ENCODE assay signal across 35 mouse cellular contexts in genomic region chr16:18762960-18763359, GRCm38 (mm10). TPM values are rescaled to one million over a fixed set of nuclear protein-coding genes. Genes with fewer than 3 reads are reported as not detected.
"Had no signal": no experiment of that assay in that cellular context is flagged by ENCODE, and none has a peak within 500 bp of the region (broad histone marks: within the 10 kb centered on the region; RNA-seq: fewer than 3 reads in every experiment).

No protein-coding gene starts in this region.

- H3K4me1 ChIP-seq: heart, embryonic 12.5 days; heart, embryonic 13.5 days; heart, embryonic 15.5 days; hindbrain, embryonic 10.5 days; hindbrain, embryonic 12.5 days; hindbrain, embryonic 13.5 days; hindbrain, embryonic 15.5 days; intestine, embryonic 15.5 days; kidney, embryonic 15.5 days had no signal

- H3K9ac ChIP-seq: heart, embryonic 12.5 days; heart, embryonic 13.5 days; heart, embryonic 15.5 days; hindbrain, embryonic 12.5 days; hindbrain, embryonic 13.5 days; hindbrain, embryonic 14.5 days; hindbrain, embryonic 15.5 days; intestine, embryonic 15.5 days; kidney, embryonic 15.5 days had no signal

- H3K4me3 ChIP-seq: heart, embryonic 12.5 days; heart, embryonic 13.5 days; heart, embryonic 15.5 days; hindbrain, embryonic 10.5 days; hindbrain, embryonic 12.5 days; hindbrain, embryonic 13.5 days; hindbrain, embryonic 15.5 days; intestine, embryonic 15.5 days; kidney, embryonic 15.5 days; layer of hippocampus, adult 2 months; left cerebral cortex, adult 2 months had no signal

- H3K27ac ChIP-seq: heart, embryonic 13.5 days; heart, embryonic 15.5 days; hindbrain, embryonic 10.5 days; hindbrain, embryonic 12.5 days; hindbrain, embryonic 13.5 days; hindbrain, embryonic 14.5 days; hindbrain, embryonic 15.5 days; hindbrain, postnatal 0 days; intestine, embryonic 15.5 days; kidney, embryonic 15.5 days; kidney, postnatal 0 days; layer of hippocampus, adult 2 months; left cerebral cortex, adult 2 months had no signal

- H3K4me2 ChIP-seq: heart, embryonic 11.5 days; heart, embryonic 12.5 days; heart, embryonic 13.5 days; heart, embryonic 15.5 days; hindbrain, embryonic 12.5 days; hindbrain, embryonic 13.5 days; hindbrain, embryonic 14.5 days; hindbrain, embryonic 15.5 days; intestine, embryonic 15.5 days; kidney, embryonic 15.5 days had no signal

- ATAC-seq: hindbrain, embryonic 16.5 days; hindbrain, postnatal 0 days; inflammation-experienced regulatory T-cells, adult 6 months; intestine, embryonic 15.5 days; intestine, embryonic 16.5 days; intestine, postnatal 0 days had no signal

- H3K27me3 ChIP-seq: heart, embryonic 12.5 days; heart, embryonic 13.5 days; heart, embryonic 15.5 days; hindbrain, embryonic 12.5 days; hindbrain, embryonic 13.5 days; hindbrain, embryonic 15.5 days; intestine, embryonic 15.5 days; kidney, embryonic 15.5 days had no signal

- H3K36me3 ChIP-seq: heart, embryonic 12.5 days; heart, embryonic 13.5 days; heart, embryonic 15.5 days; hindbrain, embryonic 10.5 days; hindbrain, embryonic 12.5 days; hindbrain, embryonic 13.5 days; hindbrain, embryonic 15.5 days; intestine, embryonic 15.5 days; kidney, embryonic 15.5 days had no signal

- DNase-seq: heart, postnatal 10 days; heart, postnatal 14 days; heart, postnatal 36 days; heart, postnatal 4 days; kidney, adult 11 months; kidney, adult 18-20 months; kidney, adult 2 months; kidney, adult 8-10 months; kidney, adult 9 months; kidney, postnatal 10 days; kidney, postnatal 14 days; kidney, postnatal 25 days; kidney, postnatal 36 days; kidney, postnatal 4 days; layer of hippocampus, adult 9-11 months; layer of hippocampus, postnatal 36 days had no signal

- H3K9me3 ChIP-seq: heart, embryonic 12.5 days; heart, embryonic 13.5 days; heart, embryonic 15.5 days; hindbrain, embryonic 10.5 days; hindbrain, embryonic 12.5 days; hindbrain, embryonic 13.5 days; hindbrain, embryonic 15.5 days; intestine, embryonic 15.5 days; kidney, embryonic 15.5 days had no signal

RNA-seq across cellular contexts. Expression of gene Cldn5, which starts 13.7 kb away (rescaled TPM):
- polyA plus RNA-seq: inflammation-experienced regulatory T-cells, adult 6 months had no signal
